Mouse (Mus musculus): ENCODE measurements around the gene Ist1. TPM values are rescaled to one million over a fixed set of nuclear protein-coding genes. Genes with fewer than 3 reads are reported as not detected.

Gene Ist1
- 144 TPM for polyA plus RNA-seq (2017; shearing (Covaris generic))

GRCm38 (mm10) chr8:109693146-109693900 lies at the start of gene Ist1:
Gene Ist1 (minus strand): TSS chr8:109693260.

GRCm38 (mm10) chr8:109737237-109738048 lies 44.4 kb upstream of the Ist1 start, which contains the start of gene Atxn1l:
Gene Atxn1l (minus strand): TSS chr8:109737739.

GRCm38 (mm10) chr8:109705320-109706075 lies 12.4 kb upstream of the Ist1 start, which contains the start of gene Zfp821:
Gene Zfp821 (plus strand): TSS chr8:109705546.

Other genes with a start within 250 kb of the Ist1 start
- not detected for gene Pmfbp1, start 199.2 kb downstream of the Ist1 start, polyA plus RNA-seq (2017; shearing (Covaris generic))
- 32.4 TPM for gene Dhx38, start 127.4 kb downstream of the Ist1 start, polyA plus RNA-seq (2017; shearing (Covaris generic))
- 4.5 TPM for gene Txnl4b, start 127.4 kb downstream of the Ist1 start, polyA plus RNA-seq (2017; shearing (Covaris generic))
- gene Hp, start 114.1 kb downstream of the Ist1 start, polyA plus RNA-seq (2017; shearing (Covaris generic)), result not detected
- gene Dhodh, start 84.6 kb downstream of the Ist1 start, polyA plus RNA-seq (2017; shearing (Covaris generic)), result 21.7 TPM
- gene Pkd1l3, start 78.7 kb downstream of the Ist1 start, polyA plus RNA-seq (2017; shearing (Covaris generic)), result 0.79 TPM
- 9.7 TPM for gene Zfp821, start 12.3 kb upstream of the Ist1 start, polyA plus RNA-seq (2017; shearing (Covaris generic))
- gene Atxn1l, start 44.5 kb upstream of the Ist1 start, polyA plus RNA-seq (2017; shearing (Covaris generic)), result 5.4 TPM
- gene Ap1g1, start 85.3 kb upstream of the Ist1 start, polyA plus RNA-seq (2017; shearing (Covaris generic)), result 54.3 TPM
- gene Phlpp2, start 175.3 kb upstream of the Ist1 start, polyA plus RNA-seq (2017; shearing (Covaris generic)), result 0.86 TPM